Comparison of ENCODE assay signal across 9 mouse cellular contexts in genomic region chr7:19148180-19148874, GRCm38 (mm10). TPM values are rescaled to one million over a fixed set of nuclear protein-coding genes. Genes with fewer than 3 reads are reported as not detected.
DNase-seq lines count a peak whose midpoint lies in the region; ATAC-seq and TF ChIP-seq lines count a peak whose summit lies in the region.
"Had no signal": no experiment of that assay in that cellular context is flagged by ENCODE, and none has a peak within 500 bp of the region (broad histone marks: within the 10 kb centered on the region; RNA-seq: fewer than 3 reads in every experiment).

No protein-coding gene starts in this region.

- H3K4me3 ChIP-seq in kidney, embryonic 14.5 days (ENCODE audit: low read length): peak overlapping the region; percentile 69
- peak overlapping the region; percentile 88 for H3K4me3 ChIP-seq in bone marrow, adult 2 months (replicated peaks; ENCODE audit: control insufficient read depth, low read depth, low read length)
- peak overlapping the region; percentile 60 for H3K4me3 ChIP-seq in hindbrain, embryonic 12.5 days
- H3K4me3 ChIP-seq in midbrain, embryonic 12.5 days: peak overlapping the region; percentile 75

- 8% methylated on average over 20 of the region's 20 CpGs for WGBS in kidney, embryonic 14.5 days
- 5% methylated on average over 20 of the region's 20 CpGs for WGBS in bone marrow, adult 2 months
- WGBS in hindbrain, embryonic 12.5 days: 13% methylated on average over 20 of the region's 20 CpGs
- WGBS in midbrain, embryonic 12.5 days: 17% methylated on average over 20 of the region's 20 CpGs

- ATAC-seq in kidney, embryonic 14.5 days (ENCODE audit: low FRiP score, low TSS enrichment): no peak
- no peak for ATAC-seq in hindbrain, embryonic 12.5 days (ENCODE audit: low FRiP score)
- no peak for ATAC-seq in midbrain, embryonic 12.5 days (ENCODE audit: low FRiP score, low read depth)

- peaks cover 15% of the 10 kb centered on the region for H3K4me1 ChIP-seq in kidney, embryonic 14.5 days (ENCODE audit: control insufficient read depth, insufficient read depth, low read length)
- no peaks in the 10 kb centered on the region for H3K4me1 ChIP-seq in bone marrow, adult 2 months (ENCODE audit: control insufficient read depth, insufficient read depth, low read length)
- peaks cover 24% of the 10 kb centered on the region for H3K4me1 ChIP-seq in hindbrain, embryonic 12.5 days
- peaks cover 28% of the 10 kb centered on the region for H3K4me1 ChIP-seq in midbrain, embryonic 12.5 days

- H3K27me3 ChIP-seq in kidney, embryonic 14.5 days (ENCODE audit: control insufficient read depth, insufficient read depth, low read length): no peaks in the 10 kb centered on the region
- H3K27me3 ChIP-seq in hindbrain, embryonic 12.5 days: no peaks in the 10 kb centered on the region
- no peaks in the 10 kb centered on the region for H3K27me3 ChIP-seq in midbrain, embryonic 12.5 days
- H3K27me3 ChIP-seq: Patski had no signal

- H3K27ac ChIP-seq in kidney, embryonic 14.5 days (ENCODE audit: low read depth, low read length): no peak overlapping the region
- peak overlapping the region; percentile 81 for H3K27ac ChIP-seq in bone marrow, adult 2 months (ENCODE audit: control insufficient read depth, insufficient read depth, low read depth, low read length, poor library complexity)
- peak overlapping the region; percentile 86 for H3K27ac ChIP-seq in hindbrain, embryonic 12.5 days
- H3K27ac ChIP-seq in midbrain, embryonic 12.5 days (replicated peaks): peak overlapping the region; percentile 71

- TF ChIP-seq POLR2A in bone marrow, adult 2 months (IDR thresholded peaks at IDR 0.05; ENCODE audit: borderline replicate concordance, control insufficient read depth, low read depth, low read length): no peak

- DNase-seq in kidney, postnatal 25 days: no peak
- no peak for DNase-seq in urinary bladder, postnatal 4 days (ENCODE audit: low spot score in 2 of 2)
- DNase-seq in T-cell, adult 2 months (ENCODE audit: low spot score): no peak
- DNase-seq in adrenal gland, adult 8-10 months: no peak

- H3K36me3 ChIP-seq in kidney, embryonic 14.5 days (ENCODE audit: control insufficient read depth, insufficient read depth, low read length): peaks cover 18% of the 10 kb centered on the region; the same call in 1 of the 2 replicates
- peaks cover 27% of the 10 kb centered on the region for H3K36me3 ChIP-seq in hindbrain, embryonic 12.5 days
- peaks cover 29% of the 10 kb centered on the region for H3K36me3 ChIP-seq in midbrain, embryonic 12.5 days

- TF ChIP-seq CTCF in bone marrow, adult 2 months (IDR thresholded peaks at IDR 0.05; ENCODE audit: control insufficient read depth, insufficient read depth, low read length): no peak

- no peaks in the 10 kb centered on the region for H3K9me3 ChIP-seq in kidney, embryonic 14.5 days (ENCODE audit: control insufficient read depth, low read length)
- no peaks in the 10 kb centered on the region for H3K9me3 ChIP-seq in hindbrain, embryonic 12.5 days (replicated peaks)
- no peaks in the 10 kb centered on the region for H3K9me3 ChIP-seq in midbrain, embryonic 12.5 days

- peak overlapping the region; percentile 87 for H3K4me2 ChIP-seq in kidney, embryonic 14.5 days (replicated peaks; ENCODE audit: low read depth, low read length)
- peak overlapping the region; percentile 66 for H3K4me2 ChIP-seq in hindbrain, embryonic 12.5 days (replicated peaks)
- H3K4me2 ChIP-seq in midbrain, embryonic 12.5 days (replicated peaks): peak overlapping the region; percentile 84

- peak overlapping the region; percentile 61 for H3K9ac ChIP-seq in kidney, embryonic 14.5 days (ENCODE audit: low read depth, low read length)
- H3K9ac ChIP-seq in hindbrain, embryonic 12.5 days: peak overlapping the region; percentile 73
- H3K9ac ChIP-seq in midbrain, embryonic 12.5 days (replicated peaks): peak overlapping the region; percentile 71

RNA-seq across cellular contexts. Expression of gene Qpctl, which starts 0.8 kb away (rescaled TPM):
- 8.9 and 12.8 TPM in 2 replicates for polyA plus RNA-seq in kidney, embryonic 14.5 days (2014; fragmentation: Nextera tagmentation; extraction: Ambion mirVana)
- polyA plus RNA-seq in bone marrow, adult 2 months (2011; ENCODE audit: insufficient read depth, insufficient read length, low replicate concordance, missing spikeins): 3.6 and 6.8 TPM in 2 replicates
- 21.2 and 22.8 TPM in 2 replicates for polyA plus RNA-seq in hindbrain, embryonic 12.5 days (2016; fragmentation: Nextera tagmentation; extraction: Ambion mirVana)
- polyA plus RNA-seq in midbrain, embryonic 12.5 days (2016; fragmentation: Nextera tagmentation; extraction: Ambion mirVana): 21.0 and 22.0 TPM in 2 replicates
- total RNA-seq in adrenal gland, adult 8-10 months (2022): 10 to 100 TPM; 18.0 to 24.0 (median 23.9) TPM

RNA-seq across cellular contexts. Expression of gene Snrpd2, which starts 1.2 kb away (rescaled TPM):
- polyA plus RNA-seq in kidney, embryonic 14.5 days (2014; fragmentation: Nextera tagmentation; extraction: Ambion mirVana): 155 and 205 TPM in 2 replicates
- 56.3 and 58.6 TPM in 2 replicates for polyA plus RNA-seq in bone marrow, adult 2 months (2011; ENCODE audit: insufficient read depth, insufficient read length, low replicate concordance, missing spikeins)
- 118 and 122 TPM in 2 replicates for polyA plus RNA-seq in hindbrain, embryonic 12.5 days (2016; fragmentation: Nextera tagmentation; extraction: Ambion mirVana)
- 136 and 139 TPM in 2 replicates for polyA plus RNA-seq in midbrain, embryonic 12.5 days (2016; fragmentation: Nextera tagmentation; extraction: Ambion mirVana)
- total RNA-seq in adrenal gland, adult 8-10 months (2022): 10 to 100 TPM; 86.1 to 97.7 (median 92.4) TPM

RNA-seq across cellular contexts. Expression of gene Gipr, which starts 17.6 kb away (rescaled TPM):
- 0.31 and 0.45 TPM in 2 replicates for polyA plus RNA-seq in kidney, embryonic 14.5 days (2014; fragmentation: Nextera tagmentation; extraction: Ambion mirVana)
- polyA plus RNA-seq in bone marrow, adult 2 months (2011; ENCODE audit: insufficient read depth, insufficient read length, low replicate concordance, missing spikeins): 0.62 and 0.79 TPM in 2 replicates
- polyA plus RNA-seq in hindbrain, embryonic 12.5 days (2016; fragmentation: Nextera tagmentation; extraction: Ambion mirVana): 1.4 and 2.0 TPM in 2 replicates
- 2.1 and 3.4 TPM in 2 replicates for polyA plus RNA-seq in midbrain, embryonic 12.5 days (2016; fragmentation: Nextera tagmentation; extraction: Ambion mirVana)
- total RNA-seq in adrenal gland, adult 8-10 months (2022): 1 to 10 TPM in 1 of 4 experiments, under 1 TPM in 3; 0.17 to 1.5 (median 0.64) TPM

RNA-seq across cellular contexts. Expression of gene Eml2, which starts 27.9 kb away (rescaled TPM):
- polyA plus RNA-seq in kidney, embryonic 14.5 days (2014; fragmentation: Nextera tagmentation; extraction: Ambion mirVana): 2.8 and 5.7 TPM in 2 replicates
- 14.2 and 33.1 TPM in 2 replicates for polyA plus RNA-seq in bone marrow, adult 2 months (2011; ENCODE audit: insufficient read depth, insufficient read length, low replicate concordance, missing spikeins)
- polyA plus RNA-seq in hindbrain, embryonic 12.5 days (2016; fragmentation: Nextera tagmentation; extraction: Ambion mirVana): 6.1 and 7.2 TPM in 2 replicates
- 5.4 and 6.0 TPM in 2 replicates for polyA plus RNA-seq in midbrain, embryonic 12.5 days (2016; fragmentation: Nextera tagmentation; extraction: Ambion mirVana)
- total RNA-seq in adrenal gland, adult 8-10 months (2022): 10 to 100 TPM; 56.2 to 79.2 (median 69.6) TPM

RNA-seq across cellular contexts. Expression of gene Fbxo46, which starts 28.7 kb away (rescaled TPM):
- 5.7 and 10.0 TPM in 2 replicates for polyA plus RNA-seq in kidney, embryonic 14.5 days (2014; fragmentation: Nextera tagmentation; extraction: Ambion mirVana)
- polyA plus RNA-seq in bone marrow, adult 2 months (2011; ENCODE audit: insufficient read depth, insufficient read length, low replicate concordance, missing spikeins): 3.9 and 4.8 TPM in 2 replicates
- polyA plus RNA-seq in hindbrain, embryonic 12.5 days (2016; fragmentation: Nextera tagmentation; extraction: Ambion mirVana): 20.9 TPM in 2 replicates
- 20.6 and 21.9 TPM in 2 replicates for polyA plus RNA-seq in midbrain, embryonic 12.5 days (2016; fragmentation: Nextera tagmentation; extraction: Ambion mirVana)
- total RNA-seq in adrenal gland, adult 8-10 months (2022): 10 to 100 TPM; 13.6 to 17.6 (median 16.1) TPM
